ENCODE assay signal across 12 mouse cellular contexts in genomic region chrX:36762894-36763293, GRCm38 (mm10). TPM values are rescaled to one million over a fixed set of nuclear protein-coding genes. Genes with fewer than 3 reads are reported as not detected.
DNase-seq lines count a peak whose midpoint lies in the region; ATAC-seq and TF ChIP-seq lines count a peak whose summit lies in the region.
"Had no signal": no experiment of that assay in that cellular context is flagged by ENCODE, and none has a peak within 500 bp of the region (broad histone marks: within the 10 kb centered on the region; RNA-seq: fewer than 3 reads in every experiment).

No protein-coding gene starts in this region.

- no peaks in the 10 kb centered on the region for H3K27me3 ChIP-seq in heart, postnatal 0 days (ENCODE audit: control insufficient read depth, insufficient read depth, low read length)
- no peaks in the 10 kb centered on the region for H3K27me3 ChIP-seq in heart, embryonic 11.5 days (ENCODE audit: control insufficient read depth, insufficient read depth, low read length)
- H3K27me3 ChIP-seq in ES-Bruce4 (ENCODE audit: control insufficient read depth, insufficient read depth, low read length, poor library complexity, severe bottlenecking) = no peaks in the 10 kb centered on the region
- no peaks in the 10 kb centered on the region for H3K27me3 ChIP-seq in forebrain, embryonic 16.5 days (replicated peaks; ENCODE audit: control insufficient read depth, insufficient read depth, low read length)

- 37% methylated on average over 4 of the region's 4 CpGs for WGBS in heart, postnatal 0 days
- 57% methylated on average over 4 of the region's 4 CpGs for WGBS in heart, embryonic 11.5 days (ENCODE audit: insufficient replicate concordance)
- 46% methylated on average over 4 of the region's 4 CpGs for WGBS in forebrain, embryonic 16.5 days

- DNase-seq in heart, postnatal 0 days (ENCODE audit: low spot score) = peak; percentile 30
- DNase-seq in gastrocnemius, adult 2 months = no peak
- DNase-seq in spleen, postnatal 36 days (ENCODE audit: low spot score in 2 of 2) = no peak
- DNase-seq in ovary, postnatal 10 days (ENCODE audit: low spot score) = no peak
- DNase-seq: cerebellum, adult 9-10 months; liver; retina, postnatal 1 day had no signal

- TF ChIP-seq CTCF in heart, postnatal 0 days (IDR thresholded peaks at IDR 0.05; ENCODE audit: low read depth) = no peak
- TF ChIP-seq CTCF in ES-Bruce4 (IDR thresholded peaks at IDR 0.05; ENCODE audit: low read depth, low read length) = no peak
- no peak for TF ChIP-seq CTCF in gastrocnemius, adult 2 months (IDR thresholded peaks at IDR 0.05)

- H3K4me3 ChIP-seq in heart, postnatal 0 days (ENCODE audit: low read depth, low read length) = no peak overlapping the region
- no peak overlapping the region for H3K4me3 ChIP-seq in heart, embryonic 11.5 days (ENCODE audit: low read depth, low read length)
- H3K4me3 ChIP-seq in ES-Bruce4 (ENCODE audit: low read depth, low read length) = no peak overlapping the region
- H3K4me3 ChIP-seq in forebrain, embryonic 16.5 days (replicated peaks; ENCODE audit: low read length) = no peak overlapping the region
- H3K4me3 ChIP-seq in gastrocnemius, adult 2 months = no peak overlapping the region

- no peaks in the 10 kb centered on the region for H3K9me3 ChIP-seq in heart, postnatal 0 days (replicated peaks; ENCODE audit: control insufficient read depth, low read length)
- H3K9me3 ChIP-seq in heart, embryonic 11.5 days (replicated peaks; ENCODE audit: control insufficient read depth, low read length) = no peaks in the 10 kb centered on the region
- H3K9me3 ChIP-seq in ES-Bruce4 (replicated peaks; ENCODE audit: control insufficient read depth, insufficient read depth, low read length, poor library complexity, severe bottlenecking) = no peaks in the 10 kb centered on the region
- no peaks in the 10 kb centered on the region for H3K9me3 ChIP-seq in forebrain, embryonic 16.5 days (ENCODE audit: control insufficient read depth, low read length)

- no peak for TF ChIP-seq POLR2A in ES-Bruce4 (IDR thresholded peaks at IDR 0.05; ENCODE audit: insufficient read depth, low read length)

- H3K9ac ChIP-seq in heart, postnatal 0 days (replicated peaks; ENCODE audit: low read depth, low read length) = no peak overlapping the region
- no peak overlapping the region for H3K9ac ChIP-seq in heart, embryonic 11.5 days (ENCODE audit: low read depth, low read length)
- H3K9ac ChIP-seq in ES-Bruce4 (ENCODE audit: low read depth, poor library complexity, severe bottlenecking) = no peak overlapping the region
- H3K9ac ChIP-seq in forebrain, embryonic 16.5 days (replicated peaks; ENCODE audit: low read depth, low read length) = no peak overlapping the region

- no peaks in the 10 kb centered on the region for H3K4me1 ChIP-seq in heart, postnatal 0 days (ENCODE audit: control insufficient read depth, insufficient read depth)
- H3K4me1 ChIP-seq in heart, embryonic 11.5 days (ENCODE audit: control insufficient read depth, insufficient read depth, low read length) = no peaks in the 10 kb centered on the region
- peaks cover 2% of the 10 kb centered on the region for H3K4me1 ChIP-seq in ES-Bruce4 (ENCODE audit: control insufficient read depth, insufficient read depth, low read length)
- peaks cover 6% of the 10 kb centered on the region; the same call in 1 of the 2 replicates for H3K4me1 ChIP-seq in forebrain, embryonic 16.5 days (replicated peaks; ENCODE audit: control insufficient read depth, insufficient read depth, low read length)

- intact Hi-C loops in gastrocnemius, adult 2 months (cut with DNase I) = loop anchor here (10.0 kb wide), 1 partner anchor 142 kb away; the partner anchor contains the start of gene Nkrf

- ATAC-seq in heart, postnatal 0 days (ENCODE audit: insufficient read depth, low read depth) = peak; percentile 72
- no peak for ATAC-seq in heart, embryonic 11.5 days (replicated peaks; ENCODE audit: insufficient number of reproducible peaks, low FRiP score, low TSS enrichment)
- 0 out of 2 replicates have a peak, but pooled peaks have one; percentile 24 for ATAC-seq in forebrain, embryonic 16.5 days
- peak; percentile 75 for ATAC-seq in megakaryocyte-erythroid progenitor cell, adult 5-6 weeks (replicated peaks; ENCODE audit: low FRiP score, low TSS enrichment, poor library complexity, severe bottlenecking)
- ATAC-seq: Patski had no signal

- no peak for TF ChIP-seq EP300 in heart, postnatal 0 days (IDR thresholded peaks at IDR 0.05; ENCODE audit: low read depth)
- no peak for TF ChIP-seq EP300 in ES-Bruce4 (IDR thresholded peaks at IDR 0.05; ENCODE audit: insufficient read depth, low read depth, low read length)

- H3K27ac ChIP-seq in heart, postnatal 0 days (ENCODE audit: low read depth) = no peak overlapping the region
- no peak overlapping the region for H3K27ac ChIP-seq in heart, embryonic 11.5 days (ENCODE audit: low read depth, low read length)
- H3K27ac ChIP-seq in ES-Bruce4 (ENCODE audit: insufficient read depth, low read length) = peak overlapping the region; percentile 91
- no peak overlapping the region for H3K27ac ChIP-seq in forebrain, embryonic 16.5 days (ENCODE audit: low read length)
- H3K27ac ChIP-seq in gastrocnemius, adult 2 months = no peak overlapping the region

- no peaks in the 10 kb centered on the region for H3K36me3 ChIP-seq in heart, postnatal 0 days (replicated peaks; ENCODE audit: control insufficient read depth, insufficient read depth, low read length)
- no peaks in the 10 kb centered on the region for H3K36me3 ChIP-seq in heart, embryonic 11.5 days (ENCODE audit: control insufficient read depth, insufficient read depth, low read length)
- H3K36me3 ChIP-seq in ES-Bruce4 (ENCODE audit: control insufficient read depth, insufficient read depth, low read length, poor library complexity, severe bottlenecking) = no peaks in the 10 kb centered on the region
- no peaks in the 10 kb centered on the region for H3K36me3 ChIP-seq in forebrain, embryonic 16.5 days (ENCODE audit: control insufficient read depth, insufficient read depth)

- H3K4me2 ChIP-seq in heart, postnatal 0 days (ENCODE audit: low read depth, low read length) = no peak overlapping the region
- no peak overlapping the region for H3K4me2 ChIP-seq in heart, embryonic 11.5 days
- H3K4me2 ChIP-seq in forebrain, embryonic 16.5 days (ENCODE audit: low read length) = no peak overlapping the region

RNA-seq across cellular contexts. Expression of gene Slc25a43, which starts 19.4 kb away (rescaled TPM):
- 2.7 TPM in 1 of 2 replicates, not detected in the other for total RNA-seq in heart, postnatal 0 days (2014; rRNA removed; ENCODE audit: low replicate concordance)
- 2.0 and 2.2 TPM in 2 replicates for polyA plus RNA-seq in heart, postnatal 0 days (2015; fragmentation: Nextera tagmentation; extraction: Ambion mirVana)
- polyA plus RNA-seq in heart, embryonic 11.5 days (2014; fragmentation: Nextera tagmentation; extraction: Ambion mirVana) = 2.2 and 3.6 TPM in 2 replicates
- polyA plus RNA-seq in ES-Bruce4 (2011; ENCODE audit: insufficient read depth, insufficient read length, low read depth, missing spikeins) = 5.2 and 7.8 TPM in 2 replicates
- 0.42 and 0.70 TPM in 2 replicates for polyA plus RNA-seq in forebrain, embryonic 16.5 days (2015; fragmentation: Nextera tagmentation; extraction: Ambion mirVana)
- not detected in 2 replicates for total RNA-seq in megakaryocyte-erythroid progenitor cell, adult 5-6 weeks (2014; fragmentation: Nextera tagmentation)
- not detected in 2 replicates for total RNA-seq in megakaryocyte-erythroid progenitor cell, adult 5-6 weeks (2017)
- total RNA-seq in gastrocnemius, adult 2 months (2021) = not detected

RNA-seq across cellular contexts. Expression of gene Slc25a5, which starts 32.6 kb away (rescaled TPM):
- total RNA-seq in heart, postnatal 0 days (2014; rRNA removed; ENCODE audit: low replicate concordance) = 1,399 and 1,635 TPM in 2 replicates
- 1,751 and 1,760 TPM in 2 replicates for polyA plus RNA-seq in heart, postnatal 0 days (2015; fragmentation: Nextera tagmentation; extraction: Ambion mirVana)
- polyA plus RNA-seq in heart, embryonic 11.5 days (2014; fragmentation: Nextera tagmentation; extraction: Ambion mirVana) = 1,149 and 1,243 TPM in 2 replicates
- 680 TPM in 2 replicates for polyA plus RNA-seq in ES-Bruce4 (2011; ENCODE audit: insufficient read depth, insufficient read length, low read depth, missing spikeins)
- 460 and 461 TPM in 2 replicates for polyA plus RNA-seq in forebrain, embryonic 16.5 days (2015; fragmentation: Nextera tagmentation; extraction: Ambion mirVana)
- 645 and 809 TPM in 2 replicates for total RNA-seq in megakaryocyte-erythroid progenitor cell, adult 5-6 weeks (2014; fragmentation: Nextera tagmentation)
- 912 and 1,001 TPM in 2 replicates for total RNA-seq in megakaryocyte-erythroid progenitor cell, adult 5-6 weeks (2017)
- total RNA-seq in gastrocnemius, adult 2 months (2021) = 10 to 100 TPM; 55.8 to 80.1 TPM
